Mouse (Mus musculus) lung, embryonic 15.5 days (tissue): ENCODE measurements around the gene Poc1b. TPM values are rescaled to one million over a fixed set of nuclear protein-coding genes. Genes with fewer than 3 reads are reported as not detected.

ENCODE experiments used
- ATAC-seq: fragments of 200-750 bp; cut with Nextera tagmentation; 2 replicates; pipeline ENCODE4 v1.8.0; 2017; ENCODE audit warnings: moderate number of reproducible peaks, borderline replicate concordance; ENCODE audit not compliant: low FRiP score, low TSS enrichment; ENCODE audit errors: extremely low read depth
- H3K27ac ChIP-seq: fragments of 300-500 bp; sonication (generic); 2 replicates; pipeline ENCODE4 v1.5.1; 2015; ENCODE audit warnings: moderate library complexity, mild to moderate bottlenecking, inconsistent platforms
- H3K27me3 ChIP-seq: fragments of 300-500 bp; sonication (generic); 2 replicates; pipeline ENCODE4 v1.6.1; 2015; ENCODE audit warnings: inconsistent platforms
- H3K36me3 ChIP-seq: fragments of 300-500 bp; sonication (generic); 2 replicates; pipeline ENCODE4 v1.6.1; 2015; ENCODE audit warnings: inconsistent platforms
- H3K4me1 ChIP-seq: fragments of 300-500 bp; sonication (generic); 2 replicates; pipeline ENCODE4 v1.6.1; 2015; ENCODE audit warnings: inconsistent platforms
- H3K4me2 ChIP-seq: fragments of 300-500 bp; sonication (generic); 2 replicates; pipeline ENCODE4 v1.6.1; 2015; ENCODE audit warnings: inconsistent platforms, mild to moderate bottlenecking, moderate library complexity
- H3K4me3 ChIP-seq: fragments of 300-500 bp; sonication (generic); 2 replicates; pipeline ENCODE4 v1.5.1; 2015; ENCODE audit warnings: mild to moderate bottlenecking, inconsistent platforms
- H3K9ac ChIP-seq: fragments of 300-500 bp; sonication (generic); 2 replicates; pipeline ENCODE4 v1.6.1; 2015; ENCODE audit warnings: inconsistent platforms
- H3K9me3 ChIP-seq: fragments of 300-500 bp; sonication (generic); 2 replicates; pipeline ENCODE4 v1.6.1; 2016; ENCODE audit warnings: inconsistent platforms
- WGBS: fragments of 180-500 bp; shearing (Covaris S2); methylation state at CpG from one replicate; pipeline ENCODE4 v1.1.7; 2015; 5-methylcytosine and 5-hydroxymethylcytosine counted together
- polyA plus RNA-seq: library from polyadenylated mRNA; unstranded; fragments of >200 nt; fragmentation: Nextera tagmentation; extraction: Ambion mirVana; gene quantifications from 2 replicates; pipeline ENCODE4 v1.2.1, GENCODE M21; 2015

Gene Poc1b
- polyA plus RNA-seq, 1 experiment from 2014 or later, result 19.1 TPM

- Histone ChIP-seq H3K4me1 (peaks cover 33% of the 10 kb centered on the region), H3K4me2 (no peak overlapping the region), H3K4me3 (no peak overlapping the region), H3K9me3 (no peaks in the 10 kb centered on the region), H3K36me3 (no peaks in the 10 kb centered on the region), H3K9ac (no peak overlapping the region), H3K27ac (no peak overlapping the region), H3K27me3 (no peaks in the 10 kb centered on the region)
- 83% methylated on average over 16 of the region's 16 CpGs for WGBS
- no peak for ATAC-seq
These were observed 10.1 kb downstream of the Poc1b start for GRCm38 (mm10) chr10:99116650-99117615.

- no peaks in the 10 kb centered on the region for H3K36me3 ChIP-seq
- no peak overlapping the region for H3K9ac ChIP-seq
- WGBS, result 46% methylated on average over 10 of the region's 10 CpGs
- H3K4me3 ChIP-seq, result no peak overlapping the region
- ATAC-seq, result no peak
- H3K27ac ChIP-seq, result no peak overlapping the region
- no peaks in the 10 kb centered on the region for H3K9me3 ChIP-seq
- H3K4me2 ChIP-seq, result no peak overlapping the region
- H3K27me3 ChIP-seq, result no peaks in the 10 kb centered on the region
- peaks cover 28% of the 10 kb centered on the region for H3K4me1 ChIP-seq
These were observed 11.0 kb downstream of the Poc1b start for GRCm38 (mm10) chr10:99117876-99118275.

- peaks cover 22% of the 10 kb centered on the region for H3K4me1 ChIP-seq
- no peak overlapping the region for H3K4me2 ChIP-seq
- no peak overlapping the region for H3K9ac ChIP-seq
- no peak for ATAC-seq
- H3K36me3 ChIP-seq, result no peaks in the 10 kb centered on the region
- 51% methylated on average over 6 of the region's 6 CpGs for WGBS
- no peak overlapping the region for H3K27ac ChIP-seq
- no peaks in the 10 kb centered on the region for H3K27me3 ChIP-seq
- H3K4me3 ChIP-seq, result no peak overlapping the region
- H3K9me3 ChIP-seq, result no peaks in the 10 kb centered on the region
These were observed 11.9 kb downstream of the Poc1b start for GRCm38 (mm10) chr10:99118697-99119096.

- H3K9ac ChIP-seq, result no peak overlapping the region
- 88% methylated on average over 4 of the region's 4 CpGs for WGBS
- no peak overlapping the region for H3K4me3 ChIP-seq
These were observed 12.6 kb downstream of the Poc1b start for GRCm38 (mm10) chr10:99119471-99119870.

GRCm38 (mm10) chr10:99126225-99126624, 19.4 kb downstream of the Poc1b start, which contains the start of gene Phxr2:
Gene Phxr2 (minus strand): TSS chr10:99126325.
- Histone ChIP-seq H3K27me3 (no peaks in the 10 kb centered on the region), H3K4me2 (no peak within 1 kb of the TSS), H3K4me3 (no peak within 1 kb of the TSS), H3K36me3 (no peaks in the 10 kb centered on the region), H3K27ac (no peak within 1 kb of the TSS), H3K4me1 (0 out of 2 replicates have a peak, but pooled peaks cover 3% of the 10 kb centered on the region), H3K9me3 (no peaks in the 10 kb centered on the region), H3K9ac (no peak within 1 kb of the TSS)
- no peak for ATAC-seq
- WGBS, result 70% methylated on average over 4 of the region's 4 CpGs

More at GRCm38 (mm10) chr10:99119471-99119870, 12.6 kb downstream of the Poc1b start:
- Histone ChIP-seq H3K4me2 (no peak overlapping the region), H3K27me3 (no peaks in the 10 kb centered on the region), H3K9me3 (no peaks in the 10 kb centered on the region), H3K4me1 (peaks cover 15% of the 10 kb centered on the region), H3K27ac (no peak overlapping the region), H3K36me3 (no peaks in the 10 kb centered on the region)
- no peak for ATAC-seq

GRCm38 (mm10) chr10:99126954-99127353, 20.1 kb downstream of the Poc1b start:
- Histone ChIP-seq H3K9ac (no peak overlapping the region), H3K4me1 (0 out of 2 replicates have a peak, but pooled peaks cover 3% of the 10 kb centered on the region), H3K36me3 (no peaks in the 10 kb centered on the region), H3K27ac (no peak overlapping the region), H3K4me2 (no peak overlapping the region), H3K27me3 (no peaks in the 10 kb centered on the region), H3K9me3 (no peaks in the 10 kb centered on the region), H3K4me3 (no peak overlapping the region)
- WGBS, result 81% methylated on average over 14 of the region's 14 CpGs
- no peak for ATAC-seq

GRCm38 (mm10) chr10:99127691-99128261, 20.9 kb downstream of the Poc1b start:
- no peaks in the 10 kb centered on the region for H3K9me3 ChIP-seq
- no peak overlapping the region for H3K4me2 ChIP-seq
- ATAC-seq, result no peak
- H3K36me3 ChIP-seq, result peaks cover under 1% of the 10 kb centered on the region; the same call in 1 of the 2 replicates
- no peak overlapping the region for H3K27ac ChIP-seq
- no peak overlapping the region for H3K9ac ChIP-seq
- 68% methylated on average over 11 of the region's 11 CpGs for WGBS
- H3K4me1 ChIP-seq, result 0 out of 2 replicates have a peak, but pooled peaks cover 3% of the 10 kb centered on the region
- no peaks in the 10 kb centered on the region for H3K27me3 ChIP-seq
- no peak overlapping the region for H3K4me3 ChIP-seq

GRCm38 (mm10) chr10:99130611-99131010, 23.8 kb downstream of the Poc1b start:
- WGBS, result 41% methylated on average over 6 of the region's 6 CpGs
- H3K4me1 ChIP-seq, result 0 out of 2 replicates have a peak, but pooled peaks cover 3% of the 10 kb centered on the region
- H3K27ac ChIP-seq, result no peak overlapping the region
- no peak for ATAC-seq
- H3K4me3 ChIP-seq, result no peak overlapping the region
- no peak overlapping the region for H3K9ac ChIP-seq
- H3K27me3 ChIP-seq, result no peaks in the 10 kb centered on the region
- no peaks in the 10 kb centered on the region for H3K9me3 ChIP-seq
- no peak overlapping the region for H3K4me2 ChIP-seq
- H3K36me3 ChIP-seq, result peaks cover 4% of the 10 kb centered on the region; the same call in 1 of the 2 replicates

- Histone ChIP-seq H3K4me1 (peaks cover 6% of the 10 kb centered on the region; the same call in 1 of the 2 replicates), H3K9ac (no peak overlapping the region), H3K4me3 (no peak overlapping the region), H3K36me3 (peaks cover 4% of the 10 kb centered on the region; the same call in 1 of the 2 replicates), H3K27me3 (no peaks in the 10 kb centered on the region), H3K4me2 (no peak overlapping the region), H3K27ac (no peak overlapping the region), H3K9me3 (no peaks in the 10 kb centered on the region)
- no peak for ATAC-seq
- 52% methylated on average over 5 of the region's 5 CpGs for WGBS
These were observed 24.5 kb downstream of the Poc1b start for GRCm38 (mm10) chr10:99131298-99131697.

- Histone ChIP-seq H3K9me3 (no peaks in the 10 kb centered on the region), H3K9ac (no peak overlapping the region), H3K27ac (no peak overlapping the region), H3K27me3 (no peaks in the 10 kb centered on the region), H3K4me3 (no peak overlapping the region), H3K4me2 (no peak overlapping the region), H3K36me3 (peaks cover 4% of the 10 kb centered on the region; the same call in 1 of the 2 replicates), H3K4me1 (peaks cover 8% of the 10 kb centered on the region; the same call in 1 of the 2 replicates)
- ATAC-seq, result no peak
- 69% methylated on average over 6 of the region's 6 CpGs for WGBS
These were observed 25.4 kb downstream of the Poc1b start for GRCm38 (mm10) chr10:99132189-99132588.

- 85% methylated on average over 11 of the region's 11 CpGs for WGBS
- H3K4me1 ChIP-seq, result peaks cover 8% of the 10 kb centered on the region; the same call in 1 of the 2 replicates
- H3K36me3 ChIP-seq, result peaks cover 4% of the 10 kb centered on the region; the same call in 1 of the 2 replicates
- H3K9ac ChIP-seq, result no peak overlapping the region
- no peaks in the 10 kb centered on the region for H3K27me3 ChIP-seq
- H3K4me2 ChIP-seq, result no peak overlapping the region
- ATAC-seq, result no peak
- H3K27ac ChIP-seq, result no peak overlapping the region
- H3K4me3 ChIP-seq, result no peak overlapping the region
- no peaks in the 10 kb centered on the region for H3K9me3 ChIP-seq
These were observed 25.9 kb downstream of the Poc1b start for GRCm38 (mm10) chr10:99132595-99133272.
